Mouse (Mus musculus): Measurements from ENCODE around the gene Cabp2.

DNA sequence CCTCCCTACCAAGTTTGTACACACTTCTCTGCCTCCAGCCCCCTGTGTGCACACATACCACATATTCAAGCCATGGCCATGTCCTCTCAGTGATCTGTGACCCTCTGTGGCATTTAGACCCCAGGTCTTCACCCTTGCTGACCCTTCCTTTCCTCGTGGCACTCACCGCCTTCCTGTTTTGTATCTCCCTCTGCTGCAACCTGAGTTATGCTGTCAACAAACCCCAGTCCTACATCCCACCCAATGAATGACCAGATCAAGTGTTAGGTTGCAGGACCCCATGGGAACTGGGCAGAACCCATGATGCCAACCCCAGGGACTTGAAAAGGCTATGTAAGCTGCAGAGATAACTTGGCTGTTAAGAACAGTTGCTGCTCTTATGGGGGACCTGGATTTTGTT, 20.7 kb downstream of the Cabp2 start:
- TF ChIP-seq CTCF (IDR thresholded peaks at IDR 0.05; ENCODE audit: borderline replicate concordance, insufficient read depth, low read length), result no peak
- TF ChIP-seq POLR2A (IDR thresholded peaks at IDR 0.05; ENCODE audit: low read depth, low read length), result no peak
